Mouse (Mus musculus): ENCODE data around the gene Lhx2. TPM values are rescaled to one million over a fixed set of nuclear protein-coding genes. Genes with fewer than 3 reads are reported as not detected.
A peak's percentile ranks its signal among the peaks of the same experiment; 100 is the strongest.

Lhx2 gene
- total and polyA plus RNA-seq, 2 experiments from 2014 or later = 45.9 to 82.8 TPM

- Histone ChIP-seq H3K4me3 (ENCODE audit: low read depth, low read length) (peak overlapping the region; percentile 59), H3K4me1 (ENCODE audit: insufficient read depth) (no peaks in the 10 kb centered on the region), H3K36me3 (ENCODE audit: insufficient read depth) (peaks cover 5% of the 10 kb centered on the region), H3K27ac (ENCODE audit: low read depth, low read length) (peak overlapping the region; percentile 84), H3K9ac (peak overlapping the region; percentile 74), H3K4me2 (ENCODE audit: low read depth) (peak overlapping the region; percentile 78), H3K27me3 (ENCODE audit: insufficient read depth, low read length) (peaks cover 8% of the 10 kb centered on the region; the same call in 1 of the 2 replicates), H3K9me3 (ENCODE audit: low read length) (no peaks in the 10 kb centered on the region)
- ATAC-seq = peak; percentile 92
- 4% methylated on average over 35 of the region's 37 CpGs for WGBS
- peak; percentile 96 for DNase-seq
- no peak for TF ChIP-seq CTCF (IDR thresholded peaks at IDR 0.05; ENCODE audit: low read depth)
Observed at GRCm38 (mm10) chr2:38350796-38351195, 11.7 kb downstream of the Lhx2 start.

GRCm38 (mm10) chr2:38351641-38352320, 12.7 kb downstream of the Lhx2 start:
- Histone ChIP-seq H3K36me3 (ENCODE audit: insufficient read depth) (peaks cover 5% of the 10 kb centered on the region), H3K4me1 (ENCODE audit: insufficient read depth) (no peaks in the 10 kb centered on the region), H3K27me3 (ENCODE audit: insufficient read depth, low read length) (peaks cover 8% of the 10 kb centered on the region; the same call in 1 of the 2 replicates), H3K4me3 (ENCODE audit: low read depth, low read length) (peak overlapping the region; percentile 59), H3K9me3 (ENCODE audit: low read length) (no peaks in the 10 kb centered on the region), H3K27ac (ENCODE audit: low read depth, low read length) (peak overlapping the region; percentile 84), H3K4me2 (ENCODE audit: low read depth) (peak overlapping the region; percentile 78), H3K9ac (peak overlapping the region; percentile 74)
- peak; percentile 5 for ATAC-seq
- no peak for TF ChIP-seq CTCF (IDR thresholded peaks at IDR 0.05; ENCODE audit: low read depth)
- no peak for DNase-seq
- under 1% methylated on average over 51 of the region's 57 CpGs for WGBS

- Histone ChIP-seq H3K4me3 (ENCODE audit: low read depth, low read length) (peak overlapping the region; percentile 59), H3K36me3 (ENCODE audit: insufficient read depth) (peaks cover 5% of the 10 kb centered on the region), H3K27ac (ENCODE audit: low read depth, low read length) (peak overlapping the region; percentile 84), H3K9ac (peak overlapping the region; percentile 74), H3K9me3 (ENCODE audit: low read length) (no peaks in the 10 kb centered on the region), H3K27me3 (ENCODE audit: insufficient read depth, low read length) (peaks cover 8% of the 10 kb centered on the region; the same call in 1 of the 2 replicates), H3K4me2 (ENCODE audit: low read depth) (peak overlapping the region; percentile 78), H3K4me1 (ENCODE audit: insufficient read depth) (no peaks in the 10 kb centered on the region)
- ATAC-seq (no peak), DNase-seq (no peak)
- TF ChIP-seq CTCF (IDR thresholded peaks at IDR 0.05; ENCODE audit: low read depth) = no peak
- WGBS = 4% methylated on average over 21 of the region's 21 CpGs
Observed at GRCm38 (mm10) chr2:38352321-38353007, 13.4 kb downstream of the Lhx2 start.

DNA sequence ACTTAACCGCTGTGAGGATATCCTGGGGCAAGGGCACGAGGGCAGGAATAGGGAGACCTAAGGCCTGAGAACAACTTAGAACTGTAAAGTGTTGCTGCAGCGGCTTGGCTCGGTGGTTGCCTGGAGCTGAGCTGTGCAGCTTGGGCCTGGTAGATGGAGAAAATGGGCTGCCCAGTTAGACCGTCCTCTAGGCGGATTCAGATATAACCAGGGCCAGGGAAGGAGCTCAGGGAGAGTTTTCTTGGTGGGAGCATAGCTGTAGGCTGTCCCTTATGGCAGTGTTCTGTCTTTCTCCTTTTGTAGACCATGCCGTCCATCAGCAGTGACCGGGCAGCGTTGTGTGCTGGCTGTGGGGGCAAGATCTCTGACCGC, 13.9 kb downstream of the Lhx2 start:
- Histone ChIP-seq H3K4me2 (ENCODE audit: low read depth) (peak overlapping the region; percentile 78), H3K36me3 (ENCODE audit: insufficient read depth) (peaks cover 5% of the 10 kb centered on the region), H3K4me3 (ENCODE audit: low read depth, low read length) (peak overlapping the region; percentile 59), H3K4me1 (ENCODE audit: insufficient read depth) (no peaks in the 10 kb centered on the region), H3K9me3 (ENCODE audit: low read length) (no peaks in the 10 kb centered on the region), H3K27ac (ENCODE audit: low read depth, low read length) (no peak overlapping the region), H3K9ac (peak overlapping the region; percentile 74), H3K27me3 (ENCODE audit: insufficient read depth, low read length) (peaks cover 8% of the 10 kb centered on the region; the same call in 1 of the 2 replicates)
- DNase-seq (no peak), ATAC-seq (no peak)
- no peak for TF ChIP-seq CTCF (IDR thresholded peaks at IDR 0.05; ENCODE audit: low read depth)
- 10% methylated on average over 10 of the region's 10 CpGs for WGBS

- Histone ChIP-seq H3K27me3 (ENCODE audit: insufficient read depth, low read length) (peaks cover 8% of the 10 kb centered on the region; the same call in 1 of the 2 replicates), H3K4me1 (ENCODE audit: insufficient read depth) (0 out of 2 replicates have a peak, but pooled peaks cover 1% of the 10 kb centered on the region), H3K4me3 (ENCODE audit: low read depth, low read length) (peak overlapping the region; percentile 59), H3K9ac (peak overlapping the region; percentile 74), H3K4me2 (ENCODE audit: low read depth) (peak overlapping the region; percentile 78), H3K9me3 (ENCODE audit: low read length) (no peaks in the 10 kb centered on the region), H3K27ac (ENCODE audit: low read depth, low read length) (no peak overlapping the region; the same call in 1 of the 2 replicates), H3K36me3 (ENCODE audit: insufficient read depth) (peaks cover 5% of the 10 kb centered on the region)
- DNase-seq (no peak), ATAC-seq (no peak)
- WGBS = 23% methylated on average over 4 of the region's 4 CpGs
- no peak for TF ChIP-seq CTCF (IDR thresholded peaks at IDR 0.05; ENCODE audit: low read depth)
Observed at GRCm38 (mm10) chr2:38353664-38354063, 14.6 kb downstream of the Lhx2 start.

DNA sequence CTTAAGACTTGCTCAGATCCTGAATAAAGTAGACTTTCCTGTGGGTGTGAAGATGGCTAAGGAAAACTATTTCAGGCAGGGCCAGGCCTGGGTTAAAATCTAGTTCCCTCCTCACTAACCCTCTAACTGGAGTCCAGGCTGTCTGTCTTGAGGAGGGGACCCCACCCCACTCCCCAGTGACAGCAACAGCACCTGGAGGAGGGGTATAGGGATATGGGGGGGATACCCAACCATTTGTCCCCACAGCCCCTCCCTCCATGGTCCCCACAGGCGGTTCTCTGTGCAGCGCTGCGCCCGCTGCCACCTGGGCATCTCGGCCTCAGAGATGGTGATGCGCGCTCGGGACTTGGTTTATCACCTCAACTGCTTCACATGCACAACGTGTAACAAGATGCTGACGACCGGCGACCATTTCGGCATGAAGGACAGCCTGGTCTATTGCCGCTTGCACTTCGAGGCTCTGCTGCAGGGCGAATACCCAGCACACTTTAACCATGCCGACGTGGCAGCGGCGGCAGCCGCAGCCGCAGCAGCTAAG, 15.2 kb downstream of the Lhx2 start:
- peaks cover 8% of the 10 kb centered on the region; the same call in 1 of the 2 replicates for H3K27me3 ChIP-seq (ENCODE audit: insufficient read depth, low read length)
- TF ChIP-seq CTCF (IDR thresholded peaks at IDR 0.05; ENCODE audit: low read depth) = no peak
- ATAC-seq (no peak), DNase-seq (no peak)
- peak overlapping the region; percentile 59 for H3K4me3 ChIP-seq (ENCODE audit: low read depth, low read length)
- 0 out of 2 replicates have a peak, but pooled peaks cover 6% of the 10 kb centered on the region for H3K4me1 ChIP-seq (ENCODE audit: insufficient read depth)
- H3K9ac ChIP-seq = peak overlapping the region; percentile 51
- H3K9me3 ChIP-seq (ENCODE audit: low read length) = no peaks in the 10 kb centered on the region
- H3K27ac ChIP-seq (ENCODE audit: low read depth, low read length) = peak overlapping the region; percentile 79
- peaks cover 5% of the 10 kb centered on the region for H3K36me3 ChIP-seq (ENCODE audit: insufficient read depth)
- peak overlapping the region; percentile 78 for H3K4me2 ChIP-seq (ENCODE audit: low read depth)
- WGBS = 3% methylated on average over 22 of the region's 22 CpGs
